Mouse (Mus musculus) E14TG2a.4 (cell line): ENCODE measurements around the gene Cmip.

Experiments used
- H3K27me3 ChIP-seq: 2 replicates; pipeline ENCODE4 v1.6.1; 2014; ENCODE audit warnings: low read length, control low read depth; ENCODE audit not compliant: insufficient read depth
- H3K36me3 ChIP-seq: 2 replicates; pipeline ENCODE4 v1.6.1; 2014; ENCODE audit warnings: low read length, control low read depth; ENCODE audit not compliant: insufficient read depth
- H3K4me1 ChIP-seq: replicated peaks from 2 replicates; pipeline ENCODE4 v1.6.1; 2014; ENCODE audit warnings: low read depth, low read length, control low read depth
- H3K4me3 ChIP-seq: replicated peaks from 2 replicates; pipeline ENCODE4 v1.5.1; 2014; ENCODE audit warnings: mild to moderate bottlenecking, low read length
- H3K9me3 ChIP-seq: 2 replicates; pipeline ENCODE4 v1.6.1; 2014; ENCODE audit warnings: low read length, control low read depth
- CTCF ChIP-seq: conservative IDR thresholded peaks from 2 replicates; pipeline ENCODE4 v1.5.1; 2014; ENCODE audit warnings: low read length
- NANOG ChIP-seq: IDR thresholded peaks from 2 replicates; pipeline ENCODE4 v1.6.1; 2014; ENCODE audit warnings: borderline replicate concordance, low read length, mixed read lengths
- POU5F1 ChIP-seq: IDR thresholded peaks from 2 replicates; pipeline ENCODE4 v1.6.1; 2014; ENCODE audit warnings: low read length, borderline replicate concordance

Cmip gene

DNA sequence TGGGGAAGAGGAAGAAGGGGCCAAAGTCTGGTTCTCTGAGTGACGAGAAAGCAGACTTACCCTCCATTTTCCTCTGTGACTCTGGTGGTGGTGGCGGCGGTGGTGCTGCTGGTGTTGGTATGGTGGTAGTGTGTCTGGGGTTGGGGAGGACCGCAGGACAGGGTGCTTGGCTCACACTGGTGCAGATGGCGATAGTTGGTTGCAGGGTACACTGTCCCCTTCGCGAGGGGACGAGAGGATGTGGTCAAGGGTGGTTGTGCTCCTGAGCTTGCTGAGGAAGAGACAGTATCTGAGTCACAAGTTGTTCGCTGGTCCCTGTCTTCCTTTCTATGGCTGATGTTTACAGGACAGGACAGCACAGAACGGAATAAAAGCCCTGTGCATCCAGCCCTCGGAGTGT, 88.5 kb downstream of the Cmip start:
- H3K4me3 ChIP-seq = no peak overlapping the region
- H3K9me3 ChIP-seq = no peaks in the 10 kb centered on the region
- TF ChIP-seq CTCF (no peak), NANOG (no peak), POU5F1 (no peak)
- no peaks in the 10 kb centered on the region for H3K27me3 ChIP-seq
- peaks cover 11% of the 10 kb centered on the region; the same call in 1 of the 2 replicates for H3K36me3 ChIP-seq
- peaks cover 85% of the 10 kb centered on the region for H3K4me1 ChIP-seq

DNA sequence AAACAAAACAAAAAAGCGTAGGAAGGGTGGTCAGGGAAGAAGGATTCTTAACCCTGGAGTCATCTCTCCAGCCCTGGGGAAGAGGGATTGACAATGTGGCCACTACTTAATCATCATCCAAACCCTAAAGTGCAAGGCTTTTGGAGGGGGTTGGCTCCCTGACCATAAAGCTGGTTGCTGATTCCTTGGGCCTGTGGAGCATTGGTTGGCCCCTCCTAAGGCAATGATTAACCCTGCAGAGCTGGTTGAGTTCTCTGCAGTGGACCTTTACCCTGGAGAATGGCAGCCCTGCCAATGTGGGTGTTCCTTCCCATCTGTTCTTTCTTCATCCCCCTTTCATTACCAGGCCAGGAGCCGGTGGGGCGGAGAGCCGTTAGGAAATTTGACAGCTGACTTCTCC, 90.7 kb downstream of the Cmip start:
- H3K4me1 ChIP-seq = peaks cover 64% of the 10 kb centered on the region
- H3K27me3 ChIP-seq = no peaks in the 10 kb centered on the region
- no peak for TF ChIP-seq POU5F1
- TF ChIP-seq CTCF = no peak
- TF ChIP-seq NANOG = no peak
- H3K4me3 ChIP-seq = no peak overlapping the region
- H3K36me3 ChIP-seq = peaks cover 13% of the 10 kb centered on the region
- H3K9me3 ChIP-seq = no peaks in the 10 kb centered on the region

- Histone ChIP-seq H3K9me3 (no peaks in the 10 kb centered on the region), H3K27me3 (no peaks in the 10 kb centered on the region), H3K4me3 (no peak overlapping the region), H3K36me3 (peaks cover 17% of the 10 kb centered on the region), H3K4me1 (peaks cover 51% of the 10 kb centered on the region)
- TF ChIP-seq CTCF = no peak
- TF ChIP-seq NANOG = no peak
- no peak for TF ChIP-seq POU5F1
Observed at GRCm38 (mm10) chr8:117348718-117349394, 92.0 kb downstream of the Cmip start.

DNA sequence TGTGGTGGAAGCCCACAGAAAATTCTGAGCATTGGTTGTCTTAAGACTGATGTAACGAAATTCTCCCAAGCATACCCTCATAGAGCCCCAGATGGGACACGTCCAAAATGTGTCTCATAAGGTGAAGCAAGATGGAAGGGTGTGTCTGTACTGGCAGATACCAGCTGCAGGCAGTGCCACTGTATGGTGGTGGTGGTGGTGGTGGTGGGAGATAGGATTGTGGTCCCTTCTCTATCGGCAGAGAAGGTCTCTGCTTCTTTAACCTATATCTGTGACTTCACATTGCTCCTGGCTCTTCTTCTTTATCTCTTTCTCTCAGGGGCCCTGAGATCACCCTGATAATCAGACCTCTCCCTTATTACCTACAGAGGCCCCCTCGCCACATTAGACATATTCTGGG, 92.7 kb downstream of the Cmip start:
- no peak for TF ChIP-seq POU5F1
- no peak for TF ChIP-seq NANOG
- TF ChIP-seq CTCF = no peak
- Histone ChIP-seq H3K4me1 (peaks cover 45% of the 10 kb centered on the region), H3K4me3 (no peak overlapping the region), H3K9me3 (no peaks in the 10 kb centered on the region), H3K36me3 (peaks cover 18% of the 10 kb centered on the region), H3K27me3 (no peaks in the 10 kb centered on the region)

DNA sequence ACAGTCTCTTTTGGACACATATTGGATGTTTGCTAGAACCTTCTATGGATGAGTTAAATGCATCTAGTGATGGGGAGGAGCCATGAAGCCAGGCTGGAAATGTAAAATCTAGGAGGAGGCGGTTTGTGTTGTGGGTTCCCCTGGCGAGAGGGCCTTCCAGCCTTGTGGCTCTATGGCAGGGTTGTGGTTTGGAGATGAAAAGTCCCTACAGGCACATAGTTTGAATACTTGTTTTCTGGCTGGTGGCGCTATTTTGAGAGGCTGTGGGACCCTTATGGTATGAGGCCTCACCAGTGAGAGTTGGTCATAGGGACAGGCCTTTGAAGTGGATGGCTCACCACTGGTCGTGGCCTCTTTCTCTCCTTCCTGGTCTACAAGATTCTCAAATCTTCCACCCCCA, 95.2 kb downstream of the Cmip start:
- Histone ChIP-seq H3K36me3 (peaks cover 13% of the 10 kb centered on the region), H3K4me3 (no peak overlapping the region), H3K27me3 (no peaks in the 10 kb centered on the region), H3K9me3 (no peaks in the 10 kb centered on the region), H3K4me1 (peaks cover 49% of the 10 kb centered on the region)
- no peak for TF ChIP-seq CTCF
- TF ChIP-seq POU5F1 = no peak
- no peak for TF ChIP-seq NANOG

DNA sequence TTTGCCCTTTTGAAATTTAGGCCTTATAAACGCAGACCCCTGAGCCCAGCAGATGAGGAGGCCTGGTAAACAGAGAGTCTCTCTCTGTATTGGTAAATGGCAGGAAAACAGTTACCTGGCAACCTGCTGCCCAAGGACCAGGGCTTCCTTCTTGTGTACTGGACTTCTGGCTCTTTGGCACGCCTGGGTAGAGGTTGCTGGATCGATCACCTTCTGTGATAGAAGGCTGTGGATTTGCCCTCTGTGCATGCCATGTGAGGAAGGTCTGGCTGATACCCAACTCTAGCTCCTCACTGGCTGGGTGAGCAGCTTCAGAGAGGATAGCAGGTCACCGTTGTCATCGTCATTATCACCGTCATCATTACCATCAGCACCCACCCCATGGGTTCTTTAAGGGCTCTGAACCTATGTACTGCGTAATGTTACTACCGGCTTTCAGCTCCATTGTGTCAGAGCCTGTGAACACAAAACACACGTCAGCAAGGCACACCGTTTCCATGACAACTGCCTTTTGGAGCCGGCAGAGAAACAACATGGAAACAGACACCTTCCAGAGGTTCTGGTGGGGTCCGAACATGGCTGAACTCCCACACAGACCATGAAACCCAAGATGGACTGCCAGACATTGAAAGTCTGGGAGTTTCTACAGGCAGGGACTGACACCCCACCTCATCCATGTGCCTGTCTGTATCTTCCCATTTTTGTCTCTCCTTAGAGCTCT, 98.4 kb downstream of the Cmip start:
- peaks cover 13% of the 10 kb centered on the region for H3K36me3 ChIP-seq
- no peak overlapping the region for H3K4me3 ChIP-seq
- no peaks in the 10 kb centered on the region for H3K27me3 ChIP-seq
- H3K9me3 ChIP-seq = no peaks in the 10 kb centered on the region
- TF ChIP-seq CTCF (no peak), POU5F1 (no peak), NANOG (no peak)
- peaks cover 44% of the 10 kb centered on the region for H3K4me1 ChIP-seq

- no peak for TF ChIP-seq CTCF
- no peak for TF ChIP-seq POU5F1
- TF ChIP-seq NANOG = no peak
Observed at GRCm38 (mm10) chr8:117356109-117356672, 99.3 kb downstream of the Cmip start.

DNA sequence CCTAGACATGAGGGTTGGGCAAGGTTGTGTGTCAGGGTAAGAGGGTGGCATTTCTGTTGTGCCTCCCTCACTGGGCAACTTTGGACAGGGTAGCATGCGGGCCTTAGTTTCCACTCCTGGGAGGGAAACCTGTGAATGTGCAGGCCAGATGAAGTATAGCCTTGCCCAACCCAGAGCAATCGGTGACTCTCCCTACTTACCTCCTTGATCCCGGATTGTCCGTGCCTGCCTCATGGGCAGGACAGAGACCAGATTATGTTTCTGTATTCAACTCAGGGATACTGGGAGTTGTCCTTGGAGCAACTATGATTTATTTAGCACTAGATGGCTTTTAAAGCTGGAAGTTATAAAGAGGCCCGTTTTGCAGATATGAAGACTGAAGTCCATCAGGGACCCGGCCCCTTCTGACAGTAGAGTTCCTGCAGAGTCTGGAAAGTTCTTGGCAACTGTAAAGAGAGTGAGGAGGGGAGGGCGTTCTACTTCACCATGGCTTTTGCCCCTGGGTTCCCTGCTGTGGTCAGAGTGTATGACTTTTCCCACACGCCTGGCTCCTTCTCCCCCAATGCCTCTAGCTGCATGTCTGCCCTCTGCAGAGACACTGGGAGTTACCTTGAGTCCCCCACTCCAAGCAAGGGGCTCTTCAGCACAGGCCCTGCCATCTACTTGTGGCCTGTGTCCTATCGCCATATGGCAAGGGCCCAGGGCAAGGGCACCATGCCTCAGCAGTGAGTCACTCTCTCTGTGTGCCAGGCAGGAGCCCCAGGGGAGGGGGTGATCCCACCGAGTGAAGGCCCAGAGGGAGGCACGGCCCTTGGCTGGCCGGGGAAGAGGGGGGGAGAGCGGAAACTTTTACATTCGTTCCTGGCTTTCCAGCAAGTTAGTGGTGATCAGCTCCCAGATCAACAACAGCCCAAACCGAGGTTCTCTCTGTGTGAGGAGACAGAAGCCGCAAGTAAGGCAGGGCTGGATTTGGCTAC, 100.9 kb downstream of the Cmip start:
- Histone ChIP-seq H3K9me3 (no peaks in the 10 kb centered on the region), H3K36me3 (peaks cover 9% of the 10 kb centered on the region)

More at GRCm38 (mm10) chr8:117356109-117356672, 99.3 kb downstream of the Cmip start:
- Histone ChIP-seq H3K27me3 (no peaks in the 10 kb centered on the region), H3K9me3 (no peaks in the 10 kb centered on the region), H3K36me3 (peaks cover 13% of the 10 kb centered on the region), H3K4me1 (peaks cover 53% of the 10 kb centered on the region), H3K4me3 (no peak overlapping the region)

More for the DNA sequence above, 100.9 kb downstream of the Cmip start:
- peaks cover 69% of the 10 kb centered on the region for H3K4me1 ChIP-seq
- H3K4me3 ChIP-seq = no peak overlapping the region
- TF ChIP-seq NANOG = no peak
- TF ChIP-seq POU5F1 = no peak
- TF ChIP-seq CTCF = no peak
- no peaks in the 10 kb centered on the region for H3K27me3 ChIP-seq
